14 mouse cellular contexts compared by ENCODE assay signal in genomic region chr10:56375906-56376468, GRCm38 (mm10). TPM values are rescaled to one million over a fixed set of nuclear protein-coding genes. Genes with fewer than 3 reads are reported as not detected.
DNase-seq lines count a peak whose midpoint lies in the region; ATAC-seq and TF ChIP-seq lines count a peak whose summit lies in the region.
"Had no signal": no experiment of that assay in that cellular context is flagged by ENCODE, and none has a peak within 500 bp of the region (broad histone marks: within the 10 kb centered on the region; RNA-seq: fewer than 3 reads in every experiment).

No protein-coding gene starts in this region.

- no peak for ATAC-seq in forebrain, embryonic 13.5 days
- ATAC-seq in forebrain, postnatal 0 days, result no peak
- no peak for ATAC-seq in midbrain, embryonic 11.5 days (ENCODE audit: low FRiP score)
- no peak for ATAC-seq in midbrain, postnatal 0 days (ENCODE audit: low FRiP score)
- ATAC-seq in embryonic facial prominence, embryonic 13.5 days (ENCODE audit: insufficient number of reproducible peaks, insufficient read depth, low FRiP score, low TSS enrichment, low read depth), result no peak
- no peak for ATAC-seq in limb, embryonic 12.5 days (ENCODE audit: insufficient number of reproducible peaks, insufficient read depth, low FRiP score, low TSS enrichment, low read depth)
- ATAC-seq: hindbrain, postnatal 0 days had no signal

- 16% methylated on average over 9 of the region's 9 CpGs for WGBS in forebrain, embryonic 13.5 days
- WGBS in forebrain, postnatal 0 days, result 26% methylated on average over 9 of the region's 9 CpGs
- 13% methylated on average over 9 of the region's 9 CpGs for WGBS in midbrain, embryonic 11.5 days
- 35% methylated on average over 9 of the region's 9 CpGs for WGBS in midbrain, postnatal 0 days
- WGBS in embryonic facial prominence, embryonic 13.5 days, result 23% methylated on average over 9 of the region's 9 CpGs
- WGBS in limb, embryonic 12.5 days, result 24% methylated on average over 9 of the region's 9 CpGs

- no peaks in the 10 kb centered on the region for H3K9me3 ChIP-seq in forebrain, embryonic 13.5 days (replicated peaks)
- H3K9me3 ChIP-seq in forebrain, postnatal 0 days (ENCODE audit: low read length), result no peaks in the 10 kb centered on the region
- H3K9me3 ChIP-seq in midbrain, embryonic 11.5 days (ENCODE audit: control insufficient read depth, low read length), result no peaks in the 10 kb centered on the region
- H3K9me3 ChIP-seq in midbrain, postnatal 0 days (ENCODE audit: low read length), result no peaks in the 10 kb centered on the region
- H3K9me3 ChIP-seq in embryonic facial prominence, embryonic 13.5 days, result no peaks in the 10 kb centered on the region
- no peaks in the 10 kb centered on the region for H3K9me3 ChIP-seq in limb, embryonic 12.5 days

- peaks cover 3% of the 10 kb centered on the region; the same call in 1 of the 2 replicates for H3K27me3 ChIP-seq in forebrain, embryonic 13.5 days
- H3K27me3 ChIP-seq in forebrain, postnatal 0 days (ENCODE audit: insufficient read depth, low read length), result peaks cover 3% of the 10 kb centered on the region; the same call in 1 of the 2 replicates
- no peaks in the 10 kb centered on the region for H3K27me3 ChIP-seq in midbrain, embryonic 11.5 days (ENCODE audit: control insufficient read depth, insufficient read depth, low read length)
- peaks cover 13% of the 10 kb centered on the region; the same call in 1 of the 2 replicates for H3K27me3 ChIP-seq in midbrain, postnatal 0 days (ENCODE audit: insufficient read depth, low read length)
- H3K27me3 ChIP-seq in embryonic facial prominence, embryonic 13.5 days, result no peaks in the 10 kb centered on the region
- no peaks in the 10 kb centered on the region for H3K27me3 ChIP-seq in limb, embryonic 12.5 days

- no peak overlapping the region for H3K9ac ChIP-seq in forebrain, embryonic 13.5 days
- H3K9ac ChIP-seq in forebrain, postnatal 0 days, result no peak overlapping the region
- H3K9ac ChIP-seq in midbrain, embryonic 11.5 days (ENCODE audit: low read length), result peak overlapping the region; percentile 12; the same call in 1 of the 2 replicates
- H3K9ac ChIP-seq in midbrain, postnatal 0 days (replicated peaks; ENCODE audit: low read length, poor library complexity, severe bottlenecking), result no peak overlapping the region
- 0 out of 2 replicates have a peak overlapping the region, but pooled peaks have one; percentile 44 for H3K9ac ChIP-seq in embryonic facial prominence, embryonic 13.5 days
- H3K9ac ChIP-seq in limb, embryonic 12.5 days (replicated peaks), result no peak overlapping the region

- H3K36me3 ChIP-seq in forebrain, embryonic 13.5 days (ENCODE audit: poor library complexity, severe bottlenecking), result no peaks in the 10 kb centered on the region
- no peaks in the 10 kb centered on the region for H3K36me3 ChIP-seq in forebrain, postnatal 0 days (ENCODE audit: insufficient read depth)
- no peaks in the 10 kb centered on the region for H3K36me3 ChIP-seq in midbrain, embryonic 11.5 days (ENCODE audit: control insufficient read depth, insufficient read depth, low read length)
- H3K36me3 ChIP-seq in midbrain, postnatal 0 days (ENCODE audit: insufficient read depth, low read length), result no peaks in the 10 kb centered on the region
- H3K36me3 ChIP-seq in embryonic facial prominence, embryonic 13.5 days, result no peaks in the 10 kb centered on the region
- H3K36me3 ChIP-seq in limb, embryonic 12.5 days, result no peaks in the 10 kb centered on the region

- DNase-seq in forebrain, postnatal 0 days, result no peak
- DNase-seq in midbrain, embryonic 11.5 days (ENCODE audit: low spot score, missing footprints), result peak; percentile 92
- DNase-seq in midbrain, postnatal 0 days (ENCODE audit: low spot score), result no peak
- no peak for DNase-seq in urinary bladder, postnatal 25 days (ENCODE audit: low spot score)
- no peak for DNase-seq in frontal cortex, postnatal 36 days (ENCODE audit: low spot score in 2 of 2)
- DNase-seq: B cell, adult 2 months; cerebellum, postnatal 10 days; gastrocnemius, postnatal 14 days; lung, adult 18-20 months; thymus, postnatal 25 days had no signal

- no peak for TF ChIP-seq CTCF in forebrain, postnatal 0 days (IDR thresholded peaks at IDR 0.05; ENCODE audit: low read depth)
- no peak for TF ChIP-seq CTCF in midbrain, postnatal 0 days (IDR thresholded peaks at IDR 0.05)

- no peak overlapping the region for H3K27ac ChIP-seq in forebrain, embryonic 13.5 days
- no peak overlapping the region for H3K27ac ChIP-seq in forebrain, postnatal 0 days (ENCODE audit: low read depth, low read length)
- no peak overlapping the region for H3K27ac ChIP-seq in midbrain, embryonic 11.5 days (ENCODE audit: low read depth, low read length)
- no peak overlapping the region for H3K27ac ChIP-seq in midbrain, postnatal 0 days (ENCODE audit: low read depth, low read length)
- peak overlapping the region; percentile 28; the same call in 1 of the 2 replicates for H3K27ac ChIP-seq in embryonic facial prominence, embryonic 13.5 days
- no peak overlapping the region for H3K27ac ChIP-seq in limb, embryonic 12.5 days
- H3K27ac ChIP-seq: hindbrain, postnatal 0 days had no signal

- peaks cover 15% of the 10 kb centered on the region for H3K4me1 ChIP-seq in forebrain, embryonic 13.5 days
- H3K4me1 ChIP-seq in forebrain, postnatal 0 days (ENCODE audit: insufficient read depth), result 0 out of 2 replicates have a peak, but pooled peaks cover 4% of the 10 kb centered on the region
- H3K4me1 ChIP-seq in midbrain, embryonic 11.5 days (ENCODE audit: control insufficient read depth, insufficient read depth, low read length), result peaks cover 18% of the 10 kb centered on the region
- no peaks in the 10 kb centered on the region for H3K4me1 ChIP-seq in midbrain, postnatal 0 days (ENCODE audit: insufficient read depth, low read length)
- peaks cover 19% of the 10 kb centered on the region for H3K4me1 ChIP-seq in embryonic facial prominence, embryonic 13.5 days
- H3K4me1 ChIP-seq in limb, embryonic 12.5 days (replicated peaks), result peaks cover 25% of the 10 kb centered on the region

- 0 out of 2 replicates have a peak overlapping the region, but pooled peaks have one; percentile 15 for H3K4me2 ChIP-seq in forebrain, embryonic 13.5 days
- no peak overlapping the region for H3K4me2 ChIP-seq in forebrain, postnatal 0 days (ENCODE audit: low read depth)
- no peak overlapping the region for H3K4me2 ChIP-seq in midbrain, embryonic 11.5 days
- no peak overlapping the region for H3K4me2 ChIP-seq in midbrain, postnatal 0 days (ENCODE audit: low read depth, low read length, poor library complexity, severe bottlenecking)
- peak overlapping the region; percentile 68 for H3K4me2 ChIP-seq in embryonic facial prominence, embryonic 13.5 days
- peak overlapping the region; percentile 59; the same call in 1 of the 2 replicates for H3K4me2 ChIP-seq in limb, embryonic 12.5 days

- no peak overlapping the region for H3K4me3 ChIP-seq in forebrain, embryonic 13.5 days
- H3K4me3 ChIP-seq in forebrain, postnatal 0 days (ENCODE audit: low read depth, low read length), result no peak overlapping the region
- H3K4me3 ChIP-seq in midbrain, embryonic 11.5 days (ENCODE audit: low read depth, low read length), result no peak overlapping the region
- no peak overlapping the region for H3K4me3 ChIP-seq in midbrain, postnatal 0 days (ENCODE audit: low read depth, low read length)
- H3K4me3 ChIP-seq in embryonic facial prominence, embryonic 13.5 days, result no peak overlapping the region
- no peak overlapping the region for H3K4me3 ChIP-seq in limb, embryonic 12.5 days (replicated peaks)

RNA-seq across cellular contexts. Expression of gene Gja1, which starts 1.1 kb away (rescaled TPM):
- polyA plus RNA-seq in forebrain, embryonic 13.5 days (2015; fragmentation: Nextera tagmentation; extraction: Ambion mirVana), result 76.0 and 76.6 TPM in 2 replicates
- total RNA-seq in forebrain, postnatal 0 days (2014; rRNA removed), result 43.9 and 53.0 TPM in 2 replicates
- 105 and 113 TPM in 2 replicates for polyA plus RNA-seq in forebrain, postnatal 0 days (2015; fragmentation: Nextera tagmentation; extraction: Ambion mirVana)
- polyA plus RNA-seq in midbrain, embryonic 11.5 days (2014; fragmentation: Nextera tagmentation; extraction: Ambion mirVana), result 130 and 147 TPM in 2 replicates
- total RNA-seq in midbrain, postnatal 0 days (2014; rRNA removed), result 66.4 and 71.0 TPM in 2 replicates
- polyA plus RNA-seq in midbrain, postnatal 0 days (2015; fragmentation: Nextera tagmentation; extraction: Ambion mirVana), result 146 and 157 TPM in 2 replicates
- polyA plus RNA-seq in embryonic facial prominence, embryonic 13.5 days (2015; fragmentation: Nextera tagmentation; extraction: Ambion mirVana), result 309 and 330 TPM in 2 replicates
- polyA plus RNA-seq in limb, embryonic 12.5 days (2016; fragmentation: Nextera tagmentation; extraction: Ambion mirVana), result 255 and 257 TPM in 2 replicates

Comparison
In these comparisons a context has a peak if more than half of its experiments do, and no peak if none do; other contexts are left out.
1. H3K4me2 ChIP-seq: peak in forebrain, embryonic 13.5 days (single experiment), embryonic facial prominence, embryonic 13.5 days (single experiment) and limb, embryonic 12.5 days (single experiment); none in forebrain, postnatal 0 days (single experiment), midbrain, embryonic 11.5 days (single experiment) and midbrain, postnatal 0 days (single experiment).
2. H3K9ac ChIP-seq: peak in midbrain, embryonic 11.5 days (single experiment) and embryonic facial prominence, embryonic 13.5 days (single experiment); none in forebrain, embryonic 13.5 days (single experiment), forebrain, postnatal 0 days (single experiment), midbrain, postnatal 0 days (single experiment) and limb, embryonic 12.5 days (single experiment).